Mouse (Mus musculus) thymus, postnatal 10 days (tissue): ENCODE measurements around the gene Cdc42se1.

ENCODE experiments used
- DNase-seq, 2 experiments: peaks; one replicate each; pipeline ENCODE4 v3.0.0; 2021; ENCODE audit warnings: low spot score in 2 of 2

Gene Cdc42se1

DNA sequence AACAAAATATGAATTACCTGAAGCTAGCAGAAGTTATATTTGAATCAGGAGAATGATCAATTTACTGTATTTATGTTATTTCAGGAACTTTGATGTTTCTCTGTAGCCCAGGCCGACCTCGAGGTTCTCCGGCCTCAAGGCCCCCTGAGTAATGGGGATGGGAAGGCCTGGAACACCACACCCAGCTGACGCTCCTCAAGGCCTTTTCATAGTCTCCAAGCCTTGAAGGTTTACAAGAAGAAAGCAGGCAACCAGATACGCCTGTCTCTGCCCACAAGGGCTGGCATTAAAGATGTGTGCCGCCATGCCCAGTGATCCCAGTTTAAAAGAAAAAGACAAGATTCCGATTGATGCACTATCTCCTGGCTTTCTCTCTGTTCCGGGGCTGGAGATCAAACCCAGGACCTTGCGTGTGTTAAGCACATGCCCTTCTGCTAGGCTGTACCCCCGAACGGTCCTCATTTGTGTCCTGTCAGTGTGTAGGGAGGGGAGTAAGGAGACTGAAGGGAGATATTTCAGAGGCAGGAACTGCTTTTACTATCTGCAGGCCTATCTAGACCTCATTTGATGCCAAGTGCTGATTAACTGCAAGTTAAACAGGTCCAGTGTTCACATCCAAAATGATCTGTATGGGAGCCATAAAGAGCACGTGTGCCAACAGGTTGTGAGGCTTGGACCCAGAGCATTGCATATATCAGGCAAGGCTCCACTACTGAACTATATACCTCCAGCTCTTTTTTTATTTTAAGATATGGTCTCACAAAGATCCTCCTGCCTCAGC is 56.2 kb downstream of the Cdc42se1 start:
- no peak for DNase-seq

DNA sequence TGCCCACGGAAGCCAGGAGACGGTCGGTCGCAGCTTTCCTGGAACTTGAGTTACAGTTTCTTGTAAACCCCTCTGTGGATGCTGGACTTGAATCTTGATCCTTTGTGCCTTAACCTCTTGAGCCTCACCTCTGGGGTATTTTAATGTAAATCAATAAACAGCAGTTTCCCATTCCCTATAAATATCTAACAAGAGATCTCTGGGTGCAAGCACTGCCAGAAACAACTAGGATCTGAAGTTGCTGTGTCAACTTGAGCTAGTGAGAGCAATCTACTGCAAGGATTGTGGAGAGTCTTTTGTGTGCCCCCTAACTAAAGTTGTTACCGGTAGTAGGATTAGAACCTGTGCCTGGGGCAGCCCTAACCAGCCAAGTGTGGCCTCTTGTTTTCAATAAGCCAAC is 56.9 kb downstream of the Cdc42se1 start:
- no peak for DNase-seq
